Mouse (Mus musculus) heart, embryonic 15.5 days (tissue): ENCODE data around the gene Tceal3. TPM values are rescaled to one million over a fixed set of nuclear protein-coding genes. Genes with fewer than 3 reads are reported as not detected.
"Not testable (repeated sequence)": the region's sequence is repeated elsewhere in the genome, so short reads cannot be mapped to it uniquely, and the experiment has no call there.

Experiments
- ATAC-seq: fragments of 200-750 bp; cut with Nextera tagmentation; replicated peaks from 2 replicates; pipeline ENCODE4 v1.8.0; 2017; ENCODE audit warnings: low read depth, moderate TSS enrichment; ENCODE audit not compliant: insufficient number of reproducible peaks, insufficient read depth, low FRiP score
- H3K27ac ChIP-seq: fragments of 300-500 bp; sonication (generic); 2 replicates; pipeline ENCODE4 v1.5.1; 2015; ENCODE audit warnings: mild to moderate bottlenecking, inconsistent platforms
- H3K27me3 ChIP-seq: fragments of 300-500 bp; sonication (generic); 2 replicates; pipeline ENCODE4 v1.6.1; 2015; ENCODE audit warnings: inconsistent platforms
- H3K36me3 ChIP-seq: fragments of 300-500 bp; sonication (generic); 2 replicates; pipeline ENCODE4 v1.6.1; 2015; ENCODE audit warnings: mild to moderate bottlenecking, inconsistent platforms
- H3K4me1 ChIP-seq: fragments of 300-500 bp; sonication (generic); replicated peaks from 2 replicates; pipeline ENCODE4 v1.6.1; 2015; ENCODE audit warnings: inconsistent platforms
- H3K4me2 ChIP-seq: fragments of 300-500 bp; sonication (generic); 2 replicates; pipeline ENCODE4 v1.6.1; 2015; ENCODE audit warnings: inconsistent platforms, mild to moderate bottlenecking, moderate library complexity
- H3K4me3 ChIP-seq: fragments of 300-500 bp; sonication (generic); 2 replicates; pipeline ENCODE4 v1.5.1; 2015; ENCODE audit warnings: mild to moderate bottlenecking, inconsistent platforms
- H3K9ac ChIP-seq: fragments of 300-500 bp; sonication (generic); 2 replicates; pipeline ENCODE4 v1.6.1; 2015; ENCODE audit warnings: mild to moderate bottlenecking, inconsistent platforms
- H3K9me3 ChIP-seq: fragments of 300-500 bp; sonication (generic); replicated peaks from 2 replicates; pipeline ENCODE4 v1.6.1; 2016; ENCODE audit warnings: inconsistent platforms
- WGBS: fragments of 180-500 bp; shearing (Covaris S2); methylation state at CpG from one replicate; pipeline ENCODE4 v1.1.7; 2015; ENCODE audit warnings: mixed read lengths; 5-methylcytosine and 5-hydroxymethylcytosine counted together
- polyA plus RNA-seq: library from polyadenylated mRNA; unstranded; fragments of >200 nt; fragmentation: Nextera tagmentation; extraction: Ambion mirVana; gene quantifications from 2 replicates; pipeline ENCODE4 v1.2.1, GENCODE M21; 2015

Gene Tceal3
- polyA plus RNA-seq, 1 experiment from 2014 or later: 4.5 TPM

DNA sequence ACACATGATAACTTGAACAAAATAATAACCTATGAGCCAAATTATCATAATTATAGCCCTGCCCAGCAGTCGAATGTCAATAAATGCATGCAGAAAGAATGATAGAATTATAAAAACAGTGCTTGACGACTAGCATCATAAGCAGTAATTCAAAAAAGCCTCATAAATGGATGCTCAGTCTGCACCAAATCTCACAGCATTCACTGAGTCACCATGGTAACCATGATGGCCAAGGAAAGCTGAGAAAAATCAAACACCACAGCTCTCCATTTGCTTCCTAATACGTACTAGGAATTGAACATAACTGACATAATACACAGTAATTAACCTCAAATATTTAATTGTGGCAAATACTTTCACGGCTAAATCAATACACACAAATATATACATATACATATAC is 44.5 kb downstream of the Tceal3 start:
- H3K9me3 ChIP-seq: no peaks in the 10 kb centered on the region
- H3K27me3 ChIP-seq: no peaks in the 10 kb centered on the region
- no peaks in the 10 kb centered on the region for H3K4me1 ChIP-seq
- no peak overlapping the region for H3K9ac ChIP-seq
- H3K4me2 ChIP-seq: no peak overlapping the region
- WGBS: 68% methylated on average over 4 of the region's 4 CpGs
- no peak overlapping the region for H3K4me3 ChIP-seq
- ATAC-seq: no peak
- no peaks in the 10 kb centered on the region for H3K36me3 ChIP-seq
- no peak overlapping the region for H3K27ac ChIP-seq

DNA sequence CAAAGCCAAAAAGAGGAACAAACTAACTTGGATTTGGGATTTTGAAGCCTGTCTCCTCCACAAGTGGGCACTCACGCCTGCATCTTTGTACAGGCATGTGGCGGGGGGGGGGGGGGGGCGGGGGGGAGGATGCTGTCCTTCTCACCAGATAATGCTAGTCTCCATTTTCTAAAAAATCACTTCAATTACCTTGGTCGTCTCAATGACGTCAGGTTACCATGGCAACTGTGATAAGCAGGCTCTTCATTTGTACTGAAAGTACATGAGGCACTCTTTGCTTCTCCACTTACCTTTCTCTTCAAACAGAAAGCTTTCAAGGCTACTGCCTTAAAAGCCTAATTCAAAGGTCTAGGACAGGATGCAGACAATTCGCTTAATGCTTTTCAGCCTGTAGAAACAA is 49.1 kb downstream of the Tceal3 start:
- Histone ChIP-seq H3K4me1 (no peaks in the 10 kb centered on the region), H3K27me3 (no peaks in the 10 kb centered on the region), H3K9ac (no peak overlapping the region), H3K36me3 (no peaks in the 10 kb centered on the region), H3K4me2 (no peak overlapping the region; the same call in 1 of the 2 replicates), H3K4me3 (no peak overlapping the region), H3K9me3 (no peaks in the 10 kb centered on the region), H3K27ac (no peak overlapping the region)
- 26% methylated on average over 5 of the region's 6 CpGs for WGBS
- no peak for ATAC-seq

DNA sequence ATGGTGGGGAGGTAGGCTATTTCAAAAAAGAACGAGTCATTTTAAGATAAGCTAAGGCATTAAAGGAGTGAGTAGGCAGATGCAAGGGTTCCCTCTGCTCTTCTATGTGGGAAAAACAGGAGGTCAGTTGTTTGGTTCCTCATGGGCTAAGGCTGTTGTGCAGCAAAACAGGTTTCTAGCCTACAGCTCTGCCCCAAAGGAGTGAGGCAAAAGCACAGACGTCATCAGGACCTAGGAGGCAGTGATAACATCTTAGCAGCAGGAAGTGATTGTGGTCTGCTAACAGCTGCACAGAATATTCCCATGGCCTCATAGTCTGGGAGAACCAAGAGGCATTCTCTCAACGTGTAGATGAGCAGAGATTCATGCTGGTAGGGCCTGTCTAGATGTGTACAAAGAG is 55.2 kb downstream of the Tceal3 start:
- ATAC-seq: not testable (repeated sequence)

DNA sequence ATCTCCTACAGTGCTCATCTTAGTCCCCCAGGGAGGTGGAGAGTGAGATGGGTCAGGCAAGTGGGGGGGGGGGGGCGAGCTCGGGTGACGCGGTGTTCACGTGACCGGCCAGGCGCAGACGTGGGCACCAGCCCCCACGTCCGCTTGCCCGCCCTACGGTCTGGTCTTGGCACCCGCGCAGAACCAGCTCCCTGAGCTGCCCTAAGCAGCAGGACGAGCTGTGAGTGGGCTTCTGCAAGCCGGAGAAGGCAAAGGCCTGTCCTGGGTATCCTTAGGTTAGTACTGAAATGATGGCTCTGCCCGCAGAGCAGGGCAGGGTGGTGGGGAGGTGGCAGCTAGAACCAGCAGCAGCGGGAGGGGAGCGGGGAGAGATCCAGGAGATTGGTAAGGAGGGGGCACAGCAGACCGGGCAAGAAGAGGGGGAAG is 75.7 kb downstream of the Tceal3 start:
- 10% methylated on average over 20 of the region's 20 CpGs for WGBS
- H3K27me3 ChIP-seq: no peaks in the 10 kb centered on the region
- H3K4me3 ChIP-seq: peak overlapping the region; percentile 49
- no peak overlapping the region for H3K9ac ChIP-seq
- H3K27ac ChIP-seq: no peak overlapping the region
- 0 out of 2 replicates have a peak, but pooled peaks have one; percentile 22 for ATAC-seq
- peak overlapping the region; percentile 67 for H3K4me2 ChIP-seq
- no peaks in the 10 kb centered on the region for H3K4me1 ChIP-seq
- H3K9me3 ChIP-seq: no peaks in the 10 kb centered on the region
- no peaks in the 10 kb centered on the region for H3K36me3 ChIP-seq

More for the DNA sequence above, 55.2 kb downstream of the Tceal3 start:
- H3K4me3 ChIP-seq, H3K9me3 ChIP-seq, H3K27ac ChIP-seq, H3K4me1 ChIP-seq, H3K4me2 ChIP-seq, H3K9ac ChIP-seq, H3K36me3 ChIP-seq, H3K27me3 ChIP-seq: not testable (repeated sequence)
- 21% methylated on average over 3 of the region's 3 CpGs for WGBS

DNA sequence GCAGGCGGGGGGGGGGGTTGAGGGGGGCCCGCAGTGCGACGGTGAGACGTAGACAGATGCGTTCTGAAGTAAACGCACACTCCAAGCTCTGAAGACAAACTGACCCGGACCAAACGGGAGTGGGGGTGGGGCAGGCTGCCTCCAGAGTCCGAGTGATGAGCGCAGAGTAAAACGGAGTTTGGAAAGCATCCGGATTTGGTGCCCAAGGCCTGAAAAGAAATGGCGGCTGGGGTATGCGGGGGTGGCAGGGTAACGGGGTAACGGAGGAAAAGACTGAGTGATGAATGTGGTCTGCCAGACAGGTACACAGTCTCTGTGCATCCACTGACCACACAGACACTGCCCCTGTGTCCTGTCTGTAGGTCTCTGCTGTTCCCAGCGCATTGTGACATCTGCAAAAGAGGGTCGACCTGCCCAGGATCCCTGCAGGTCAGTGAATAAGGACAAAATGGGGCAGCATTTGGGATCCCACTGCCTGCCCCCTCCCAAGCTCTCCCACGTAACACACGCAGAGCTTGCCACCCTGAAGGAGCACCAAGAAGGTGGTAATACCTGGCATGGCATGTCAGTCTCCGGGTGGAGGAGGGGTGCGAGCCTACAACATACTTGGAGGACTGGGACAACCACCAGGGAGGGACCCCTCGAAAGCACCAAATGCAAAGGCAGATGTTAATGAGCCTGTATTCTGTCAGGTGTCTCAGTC is 76.3 kb downstream of the Tceal3 start:
- H3K27ac ChIP-seq, ATAC-seq, H3K9me3 ChIP-seq, H3K4me1 ChIP-seq, H3K9ac ChIP-seq, H3K36me3 ChIP-seq, H3K27me3 ChIP-seq: not testable (repeated sequence)
- 13% methylated on average over 24 of the region's 24 CpGs for WGBS
- Histone ChIP-seq H3K4me3 (peak overlapping the region; percentile 49), H3K4me2 (peak overlapping the region; percentile 67)

DNA sequence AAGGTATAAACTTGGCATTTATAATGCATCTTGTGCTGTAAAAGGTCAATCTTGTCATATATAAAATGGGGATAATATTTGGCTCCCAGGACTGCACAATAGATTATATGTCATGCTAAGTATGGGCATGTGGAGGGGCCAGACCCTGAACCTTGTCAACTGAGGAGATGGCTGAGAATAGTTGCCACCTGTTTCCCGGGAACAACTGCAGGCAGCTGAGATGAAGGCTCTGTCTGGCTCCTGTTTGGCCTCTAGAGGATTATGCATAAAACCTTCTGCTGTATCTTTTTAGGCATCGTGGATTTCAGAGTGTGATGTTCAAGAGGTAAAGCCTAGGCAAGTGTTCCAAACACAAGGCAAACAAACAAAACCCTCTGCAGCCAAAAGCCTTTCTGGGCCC is 78.2 kb downstream of the Tceal3 start:
- no peaks in the 10 kb centered on the region for H3K4me1 ChIP-seq
- H3K36me3 ChIP-seq: no peaks in the 10 kb centered on the region

DNA sequence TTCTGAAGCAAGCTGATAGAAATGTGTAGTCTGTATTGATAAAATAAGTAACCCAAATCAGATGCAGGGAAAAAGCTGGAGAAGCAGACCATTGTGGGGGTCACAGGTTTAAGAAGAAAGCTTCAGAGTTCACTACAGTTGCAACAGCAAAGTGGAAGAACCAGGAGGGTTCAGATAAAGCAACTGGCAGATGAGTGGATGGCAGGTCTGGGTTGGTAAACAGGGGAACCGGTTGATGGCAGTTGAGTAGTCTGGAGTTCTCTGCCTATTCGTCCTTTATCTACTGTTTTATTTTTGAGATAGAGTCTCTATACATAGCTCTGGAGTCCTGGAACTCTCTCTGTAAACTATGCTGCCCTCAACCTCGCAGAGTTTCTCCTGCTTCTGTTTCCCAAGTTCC is 90.3 kb downstream of the Tceal3 start:
- ATAC-seq: no peak
- Histone ChIP-seq H3K4me2 (no peak overlapping the region), H3K4me3 (no peak overlapping the region), H3K27ac (no peak overlapping the region), H3K9me3 (no peaks in the 10 kb centered on the region), H3K27me3 (no peaks in the 10 kb centered on the region), H3K9ac (no peak overlapping the region), H3K36me3 (no peaks in the 10 kb centered on the region), H3K4me1 (no peaks in the 10 kb centered on the region)
- 59% methylated on average over 3 of the region's 3 CpGs for WGBS

More for the DNA sequence above, 78.2 kb downstream of the Tceal3 start:
- H3K4me2 ChIP-seq: no peak overlapping the region
- ATAC-seq: no peak
- no peak overlapping the region for H3K27ac ChIP-seq
- H3K9ac ChIP-seq: no peak overlapping the region
- H3K27me3 ChIP-seq: no peaks in the 10 kb centered on the region
- WGBS: 60% methylated on average over 2 of the region's 2 CpGs
- H3K9me3 ChIP-seq: no peaks in the 10 kb centered on the region
- H3K4me3 ChIP-seq: no peak overlapping the region

DNA sequence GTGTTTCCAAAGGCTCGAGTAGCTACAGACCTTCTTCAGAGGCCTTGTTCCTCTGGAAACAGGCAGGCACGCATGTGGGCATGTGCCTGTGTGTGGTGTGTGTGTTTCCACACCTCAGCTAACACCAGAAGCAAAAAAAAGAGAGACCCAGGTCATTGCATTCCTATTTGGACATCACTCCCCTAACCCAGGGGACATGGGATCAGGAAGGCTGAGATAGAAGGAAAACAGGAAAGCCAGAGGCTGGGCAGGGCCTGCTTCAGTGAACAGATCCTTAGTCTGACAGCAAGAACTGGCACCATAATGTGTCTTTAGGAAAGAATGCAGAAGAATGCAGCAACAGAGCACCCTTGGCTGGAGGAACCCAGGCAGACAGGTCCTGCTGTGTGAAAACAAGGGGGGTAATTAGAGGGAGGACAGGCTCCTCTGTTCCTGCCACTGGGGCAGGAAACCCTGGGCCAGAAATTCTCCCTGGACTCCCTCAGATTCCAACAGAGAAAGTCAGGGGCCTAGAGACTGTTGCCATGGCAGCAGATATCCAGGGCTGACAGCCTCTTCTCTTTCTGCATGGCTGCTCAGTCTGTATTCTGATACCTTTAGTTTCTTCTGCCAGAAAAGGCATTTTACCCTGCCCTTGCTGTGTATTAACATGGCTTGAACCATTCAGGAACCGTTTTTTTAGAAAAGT is 101.1 kb downstream of the Tceal3 start:
- not testable (repeated sequence) for H3K9me3 ChIP-seq, ATAC-seq

DNA sequence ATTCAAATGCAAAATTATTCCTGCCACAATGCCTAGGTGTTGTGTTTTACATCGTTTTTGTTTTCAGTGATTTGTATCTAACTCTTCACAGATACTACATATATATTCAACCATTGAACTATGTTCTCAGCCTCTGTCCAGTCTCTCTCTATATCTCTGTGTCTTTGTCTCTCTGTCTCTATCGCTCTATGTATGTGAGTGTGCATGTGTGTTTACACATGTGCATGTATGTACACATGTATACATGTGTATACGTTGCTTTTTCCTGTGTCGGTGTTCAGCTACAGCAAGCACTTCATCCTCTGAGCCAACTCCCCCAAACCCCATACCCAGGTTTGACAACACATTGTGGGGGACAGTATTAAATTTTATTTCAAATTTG is 101.6 kb downstream of the Tceal3 start:
- no peak for ATAC-seq
- WGBS: 78% methylated on average over 4 of the region's 4 CpGs
- Histone ChIP-seq H3K9ac (no peak overlapping the region), H3K9me3 (no peaks in the 10 kb centered on the region), H3K4me3 (no peak overlapping the region), H3K36me3 (no peaks in the 10 kb centered on the region), H3K4me2 (no peak overlapping the region), H3K4me1 (no peaks in the 10 kb centered on the region), H3K27ac (no peak overlapping the region), H3K27me3 (no peaks in the 10 kb centered on the region)

More for the DNA sequence above, 101.1 kb downstream of the Tceal3 start:
- not testable (repeated sequence) for H3K27ac ChIP-seq, H3K9ac ChIP-seq, H3K36me3 ChIP-seq, H3K4me3 ChIP-seq, H3K4me1 ChIP-seq, H3K27me3 ChIP-seq, H3K4me2 ChIP-seq
- 40% methylated on average over 3 of the region's 3 CpGs for WGBS

DNA sequence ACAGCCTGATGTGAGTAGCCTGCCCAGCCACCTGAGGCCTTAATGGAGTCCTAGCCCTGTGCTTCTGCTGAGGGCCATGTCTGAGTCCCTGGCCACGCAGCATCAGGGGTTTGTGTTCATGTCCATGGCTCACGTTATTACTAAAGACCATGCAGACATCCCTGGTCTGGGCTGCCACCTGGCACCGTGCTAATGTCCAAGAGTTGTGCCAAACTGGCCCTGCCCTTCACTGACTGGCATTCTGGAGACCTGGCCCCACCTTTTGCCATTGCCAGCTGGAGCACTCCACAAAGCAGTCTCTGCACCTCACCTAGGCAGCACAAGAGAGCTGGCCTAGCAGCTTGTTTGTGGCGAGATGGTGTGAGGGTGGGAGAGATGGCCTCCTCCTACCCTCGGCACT is 102.6 kb downstream of the Tceal3 start:
- Histone ChIP-seq H3K27me3 (no peaks in the 10 kb centered on the region), H3K9ac (no peak overlapping the region)
- WGBS: 83% methylated on average over 5 of the region's 5 CpGs

DNA sequence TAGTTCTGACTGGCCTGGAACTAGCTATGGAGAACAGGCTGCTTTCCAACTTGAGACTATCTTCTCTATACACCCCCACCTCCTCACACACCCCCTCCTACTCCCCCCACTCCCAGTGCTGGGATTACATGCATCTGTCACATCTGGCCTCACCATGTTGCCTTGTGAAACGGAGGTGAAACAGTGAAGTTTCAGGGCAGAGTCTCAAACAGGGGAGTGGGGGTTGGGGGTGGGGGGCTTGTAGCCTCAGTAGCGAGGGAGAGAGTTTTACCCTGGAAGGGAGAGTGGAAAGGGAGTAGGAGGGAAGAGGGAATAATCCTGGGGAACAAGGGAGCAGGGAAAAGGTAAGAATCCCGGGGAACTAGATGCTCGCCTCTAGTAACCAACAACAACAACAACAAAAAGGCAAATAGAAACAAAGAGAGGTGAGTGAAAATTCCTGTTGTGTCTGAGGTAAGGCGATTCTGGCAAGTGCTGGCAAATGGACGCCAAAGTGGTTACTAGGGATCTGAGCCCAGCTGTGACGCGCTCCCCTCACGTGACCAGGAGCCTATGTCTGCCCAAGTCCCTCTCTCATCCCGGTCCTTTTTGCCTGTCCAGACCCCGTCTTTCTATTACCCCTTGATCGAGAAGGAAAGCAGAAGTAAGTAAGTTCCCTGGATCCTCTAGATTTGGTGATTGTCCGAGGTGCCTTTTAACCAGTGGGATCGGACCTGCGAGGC is 117.0 kb downstream of the Tceal3 start, which contains the start of gene Tceal1:
Gene Tceal1 (plus strand): TSS at position 537 of the 722 bp plus-strand sequence.
- peak within 1 kb of the TSS; percentile 56 for H3K9ac ChIP-seq
- H3K36me3 ChIP-seq: no peaks in the 10 kb centered on the region
- H3K27ac ChIP-seq: peak within 1 kb of the TSS; percentile 80
- peak; percentile 81 for ATAC-seq
- H3K4me2 ChIP-seq: peak within 1 kb of the TSS; percentile 59
- H3K4me1 ChIP-seq: no peaks in the 10 kb centered on the region
- H3K27me3 ChIP-seq: no peaks in the 10 kb centered on the region
- no peaks in the 10 kb centered on the region for H3K9me3 ChIP-seq
- WGBS: 11% methylated on average over 15 of the region's 15 CpGs
- peak within 1 kb of the TSS; percentile 62 for H3K4me3 ChIP-seq

More for the DNA sequence above, 102.6 kb downstream of the Tceal3 start:
- ATAC-seq: no peak
- Histone ChIP-seq H3K4me2 (no peak overlapping the region), H3K27ac (no peak overlapping the region), H3K4me1 (no peaks in the 10 kb centered on the region), H3K4me3 (no peak overlapping the region), H3K36me3 (no peaks in the 10 kb centered on the region), H3K9me3 (no peaks in the 10 kb centered on the region)
